Mouse (Mus musculus): ENCODE measurements around the gene Mvb12b.

The Mvb12b gene

DNA sequence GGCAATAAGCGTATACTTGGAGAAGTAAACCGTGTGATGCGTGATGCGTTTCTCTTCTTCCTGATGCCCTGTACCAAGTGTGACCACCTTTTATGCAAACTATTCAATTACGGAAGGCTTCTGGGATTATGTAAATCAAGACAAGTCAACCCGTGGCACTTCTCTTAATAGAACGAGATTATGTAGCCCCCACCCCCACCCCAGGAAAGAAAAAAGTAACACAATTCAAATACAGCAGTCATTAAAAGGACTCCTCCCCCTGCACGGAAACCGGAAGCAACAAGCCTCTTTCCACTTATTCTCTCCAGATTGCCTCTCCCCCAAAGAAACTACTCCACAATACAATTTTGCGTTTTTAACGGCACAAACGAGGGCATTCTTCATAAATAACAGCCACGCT, 99.6 kb downstream of the Mvb12b start:
- in situ Hi-C loops (cut with MseI, MboI): no loop called here

DNA sequence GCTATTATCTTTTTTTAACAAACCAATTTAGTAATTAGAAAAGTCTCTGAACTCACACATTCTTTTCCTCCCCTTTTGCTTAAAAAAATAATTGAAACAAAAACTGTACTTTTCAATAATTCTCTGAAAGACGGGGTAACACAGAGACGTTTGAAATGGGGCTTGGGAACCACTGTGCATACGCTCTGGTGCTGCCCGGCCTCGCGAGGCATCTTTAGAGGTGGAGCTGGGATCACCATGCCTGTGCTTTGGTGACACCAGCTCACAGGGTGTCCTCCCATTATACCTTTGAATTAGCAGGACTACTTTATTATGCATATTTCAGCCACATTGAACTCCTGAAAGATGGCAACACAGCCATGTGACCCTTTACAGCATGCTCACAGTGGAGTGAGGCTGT, 101.7 kb downstream of the Mvb12b start:
- in situ Hi-C loops (cut with MseI, MboI): no loop called here

DNA sequence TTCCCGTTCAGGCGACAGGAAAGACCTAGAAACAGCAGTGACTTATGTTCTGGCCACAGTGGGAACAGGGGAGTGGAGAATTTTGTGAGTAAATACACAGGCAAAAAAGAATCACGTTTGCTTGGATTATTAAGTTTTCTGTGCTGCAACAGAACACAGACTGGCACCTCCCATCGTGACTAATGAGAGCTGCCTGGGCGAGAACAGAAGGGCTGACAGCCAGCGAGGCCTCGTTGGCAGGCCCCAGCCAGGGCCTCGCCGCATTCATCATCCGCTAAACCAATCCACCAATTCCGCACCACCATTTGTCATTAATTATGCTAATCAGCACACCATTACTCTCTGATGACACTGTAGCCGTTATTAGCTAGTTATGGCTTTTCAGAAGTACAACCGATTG, 102.2 kb downstream of the Mvb12b start:
- in situ Hi-C loops (cut with MseI, MboI): no loop called here

DNA sequence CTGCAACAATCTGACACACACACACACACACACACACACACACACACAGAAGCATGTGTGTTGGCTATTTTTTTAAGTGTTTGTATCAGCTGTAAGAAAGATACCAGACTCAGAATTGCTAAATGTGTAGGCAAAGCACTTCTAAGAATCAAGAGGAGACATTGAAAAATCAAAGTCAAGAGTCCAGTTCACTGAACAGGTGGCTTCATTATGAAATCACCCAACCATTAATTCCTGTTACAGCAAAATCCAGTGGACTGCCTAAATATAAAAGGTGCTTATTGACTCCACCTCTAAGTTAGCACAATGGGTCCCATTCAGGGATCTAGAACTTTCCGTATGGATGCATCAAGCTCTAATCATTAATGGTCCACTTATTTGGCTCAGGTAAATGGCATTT, 103.0 kb downstream of the Mvb12b start:
- in situ Hi-C loops (cut with MseI, MboI): no loop called here

DNA sequence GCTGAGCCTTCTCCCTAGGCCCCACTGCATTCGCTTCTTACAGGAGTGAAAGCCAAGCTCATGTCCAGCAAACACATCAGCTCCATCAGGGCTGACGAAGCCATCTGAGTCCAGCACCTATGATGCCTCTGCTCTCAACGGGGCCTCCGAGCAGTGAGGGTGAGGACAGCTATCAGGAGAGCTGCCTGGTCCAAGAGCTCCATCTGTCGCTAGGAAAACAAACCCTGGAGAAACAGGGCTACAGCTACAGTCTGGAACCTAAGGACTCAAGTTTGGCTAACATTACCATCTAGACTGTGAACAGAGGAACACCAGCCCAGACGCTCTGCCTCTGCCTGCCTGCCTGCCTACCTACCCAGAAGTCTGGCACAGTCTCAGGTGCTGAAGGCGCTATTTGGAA, 104.3 kb downstream of the Mvb12b start:
- in situ Hi-C loops (cut with MseI, MboI): no loop called here

DNA sequence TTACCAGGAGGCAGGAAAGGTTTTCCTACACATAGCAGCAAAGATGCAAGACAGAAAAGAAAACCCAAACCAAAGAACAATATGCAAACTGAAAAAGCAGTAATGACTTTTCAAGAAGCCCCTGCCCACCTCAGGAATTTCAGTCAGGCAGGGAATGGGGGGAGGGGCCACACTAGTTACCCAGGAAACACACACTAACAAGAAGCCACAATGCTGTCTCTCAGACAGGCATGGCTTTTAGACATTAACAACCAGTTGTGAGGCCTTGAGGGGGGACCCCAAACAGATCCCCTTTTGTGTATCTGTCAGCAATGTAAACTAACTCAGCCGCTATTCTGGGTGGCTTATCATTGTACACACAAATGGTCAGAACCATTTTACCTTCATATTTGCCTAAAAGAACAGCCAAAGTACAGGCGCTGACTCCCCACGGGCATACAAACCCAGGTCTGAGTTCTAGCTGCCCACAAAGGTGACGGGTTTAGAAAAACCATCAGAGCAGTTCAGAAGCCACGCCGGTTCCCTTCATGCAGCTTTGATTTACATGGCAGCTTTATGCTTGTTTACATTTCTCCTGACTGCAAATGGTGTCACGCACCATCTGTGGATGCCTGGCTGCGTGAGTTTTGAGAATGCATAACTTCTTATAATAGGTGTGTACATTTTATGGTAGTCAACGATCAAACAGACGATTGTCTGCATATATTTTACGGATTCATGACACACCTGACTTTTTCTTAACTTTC, 105.9 kb downstream of the Mvb12b start:
- in situ Hi-C loops (cut with MseI, MboI): no loop called here

DNA sequence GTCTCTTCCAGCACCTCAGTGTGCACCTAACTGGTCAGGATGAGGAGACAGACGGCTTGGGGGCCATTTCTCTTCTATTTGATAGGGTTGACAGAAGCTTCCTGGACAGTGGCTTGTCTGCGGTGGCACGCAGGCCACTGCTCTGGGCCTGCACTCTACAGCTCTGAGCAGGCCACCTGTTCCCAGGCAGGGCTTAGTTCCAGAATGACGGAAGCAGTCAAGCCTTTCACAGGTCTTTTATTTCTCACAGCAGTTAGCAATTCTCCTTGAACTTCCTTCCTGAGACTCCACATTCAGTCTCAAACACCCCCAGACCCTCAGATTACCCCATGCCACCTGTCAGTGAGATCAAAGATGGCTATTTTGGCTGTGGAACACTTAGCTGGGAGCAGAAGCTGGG, 109.3 kb downstream of the Mvb12b start:
- in situ Hi-C loops (cut with MseI, MboI): no loop called here

- in situ Hi-C loops (cut with MseI, MboI): no loop called here
Measured at GRCm38 (mm10) chr2:33777051-33777450, 110.7 kb downstream of the Mvb12b start.

- in situ Hi-C loops (cut with MseI, MboI): no loop called here
Measured at GRCm38 (mm10) chr2:33774884-33775283, 112.9 kb downstream of the Mvb12b start.

DNA sequence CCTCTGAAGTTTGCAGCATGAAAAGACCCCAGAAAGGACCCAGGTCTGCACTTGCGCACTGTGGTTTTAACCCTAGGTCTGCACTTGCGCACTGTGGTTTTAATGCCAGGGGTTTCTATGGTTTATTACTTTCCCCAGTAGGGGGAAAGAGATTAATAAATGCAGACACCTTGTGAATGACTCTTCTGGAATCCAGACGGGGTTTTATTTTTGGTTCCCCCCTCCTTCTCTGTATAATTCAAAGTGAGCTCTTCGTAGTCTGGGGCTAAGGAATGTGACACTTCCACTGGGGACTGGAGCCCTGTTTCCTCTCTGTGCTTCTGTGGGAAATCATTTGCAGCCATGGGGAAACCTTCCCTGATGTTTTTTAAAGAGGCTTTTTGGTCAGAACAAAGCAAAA, 113.6 kb downstream of the Mvb12b start:
- in situ Hi-C loops (cut with MseI, MboI): no loop called here

- in situ Hi-C loops (cut with MseI, MboI): no loop called here
Measured at GRCm38 (mm10) chr2:33772439-33772838, 115.3 kb downstream of the Mvb12b start.

DNA sequence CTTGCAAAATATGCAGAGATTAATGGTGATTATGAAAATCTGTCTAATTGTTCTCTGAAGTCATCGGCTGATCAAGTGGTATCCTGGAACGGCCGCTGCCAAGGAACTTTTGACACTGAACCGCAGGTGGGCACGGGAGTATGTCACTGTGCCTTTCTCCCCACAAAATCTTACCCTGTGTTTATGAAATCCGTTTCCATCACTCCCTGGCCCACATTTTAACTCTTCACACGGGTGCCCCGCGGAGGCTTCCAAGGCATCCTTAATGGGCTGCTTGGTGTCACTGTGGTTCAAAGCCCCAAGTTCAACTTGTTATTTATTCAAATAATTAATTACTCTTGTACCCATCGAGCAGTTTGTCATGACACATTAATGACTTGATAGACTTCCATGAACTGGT, 116.4 kb downstream of the Mvb12b start:
- in situ Hi-C loops (cut with MseI, MboI): no loop called here

DNA sequence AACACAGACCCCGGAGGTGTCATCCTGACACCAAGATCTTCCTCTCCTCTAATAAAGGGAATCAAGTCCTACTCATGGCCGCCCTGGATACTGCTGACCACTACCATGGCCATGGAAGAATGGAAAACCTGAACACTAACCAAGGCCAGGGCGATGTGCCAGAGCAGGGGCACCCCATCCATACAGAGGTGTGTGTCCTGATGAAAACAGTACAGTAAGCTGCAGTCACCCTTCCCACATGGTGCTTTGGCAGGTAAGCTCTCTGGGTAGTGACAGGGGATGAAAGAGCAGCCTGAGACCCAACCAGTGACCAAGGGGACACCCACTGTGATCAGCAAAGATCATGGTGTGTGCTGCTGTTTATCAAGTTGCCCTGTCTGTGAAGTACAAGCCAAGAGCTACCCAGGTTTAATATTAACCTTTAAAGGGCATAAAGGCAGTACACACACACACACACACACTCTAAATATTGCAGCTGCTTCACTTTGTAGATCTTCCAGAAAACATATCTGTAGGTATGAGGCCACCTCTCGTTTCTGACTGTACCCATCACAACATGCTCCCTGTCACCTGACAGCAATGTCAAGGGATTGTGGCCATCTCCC, 117.1 kb downstream of the Mvb12b start:
- in situ Hi-C loops (cut with MseI, MboI): no loop called here

GRCm38 (mm10) chr2:33764476-33764875, 123.3 kb downstream of the Mvb12b start:
- in situ Hi-C loops (cut with MseI, MboI): no loop called here

DNA sequence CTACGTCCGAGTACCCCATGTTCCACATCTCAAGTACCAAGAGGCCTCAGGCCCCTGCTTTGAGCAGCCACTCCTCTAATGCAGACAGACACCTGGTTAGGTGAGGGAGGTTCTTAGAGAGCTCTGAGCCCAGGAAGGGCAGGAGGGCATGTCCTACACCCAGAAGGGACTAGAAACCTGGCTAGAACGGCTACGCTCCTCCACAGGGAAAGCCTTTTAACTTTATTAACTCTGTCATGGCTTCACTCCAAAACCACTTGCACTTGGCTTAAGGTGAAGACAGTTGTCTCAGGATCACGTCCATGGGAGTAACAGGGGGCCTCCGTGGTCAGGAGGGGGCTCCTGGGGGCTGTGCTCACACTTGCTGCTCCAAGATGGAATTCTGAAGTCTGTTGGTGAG, 125.5 kb downstream of the Mvb12b start:
- in situ Hi-C loops (cut with MseI, MboI): no loop called here

DNA sequence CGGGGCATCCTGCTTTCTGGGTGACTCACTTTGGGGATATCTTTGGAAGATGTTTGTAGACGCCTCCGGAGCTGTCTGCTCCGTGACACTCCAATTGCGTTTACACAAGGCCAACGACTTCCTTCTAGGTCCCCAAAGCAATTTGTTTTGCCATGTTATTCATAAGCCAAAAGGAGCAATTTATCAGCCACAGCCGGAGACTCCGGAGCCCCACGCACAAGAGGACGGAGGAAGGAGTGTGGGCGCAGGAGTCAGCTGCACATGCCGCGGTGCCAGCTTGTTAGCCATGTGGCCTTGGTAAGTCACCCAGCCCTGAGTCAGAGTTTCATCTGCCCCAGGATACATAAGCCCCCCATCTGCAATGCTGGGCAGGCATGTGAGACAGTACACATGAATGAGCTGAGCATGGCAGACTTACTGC, 127.2 kb downstream of the Mvb12b start:
- in situ Hi-C loops (cut with MseI, MboI): no loop called here

- in situ Hi-C loops (cut with MseI, MboI): no loop called here
Measured at GRCm38 (mm10) chr2:33759447-33759846, 128.3 kb downstream of the Mvb12b start.

- in situ Hi-C loops (cut with MseI, MboI): no loop called here
Measured at GRCm38 (mm10) chr2:33755633-33756020, 132.1 kb downstream of the Mvb12b start.

- in situ Hi-C loops (cut with MseI, MboI): no loop called here
Measured at GRCm38 (mm10) chr2:33754980-33755632, 132.6 kb downstream of the Mvb12b start.

DNA sequence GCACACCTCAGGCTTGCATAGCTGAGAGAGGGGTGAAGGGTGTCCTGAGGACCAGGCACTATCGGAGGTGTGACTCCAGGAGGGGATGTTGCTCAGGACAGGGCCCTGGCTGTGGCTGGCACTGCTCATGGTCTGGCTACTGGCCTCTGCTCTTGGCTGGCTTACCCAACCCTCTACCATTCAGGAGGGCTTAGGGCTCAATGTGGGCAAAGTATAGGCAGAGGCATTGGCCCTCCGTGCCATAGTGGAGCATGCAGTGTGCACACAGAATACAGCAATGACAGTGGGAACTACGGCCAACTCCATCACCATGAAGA, 133.5 kb downstream of the Mvb12b start:
- in situ Hi-C loops (cut with MseI, MboI): no loop called here

DNA sequence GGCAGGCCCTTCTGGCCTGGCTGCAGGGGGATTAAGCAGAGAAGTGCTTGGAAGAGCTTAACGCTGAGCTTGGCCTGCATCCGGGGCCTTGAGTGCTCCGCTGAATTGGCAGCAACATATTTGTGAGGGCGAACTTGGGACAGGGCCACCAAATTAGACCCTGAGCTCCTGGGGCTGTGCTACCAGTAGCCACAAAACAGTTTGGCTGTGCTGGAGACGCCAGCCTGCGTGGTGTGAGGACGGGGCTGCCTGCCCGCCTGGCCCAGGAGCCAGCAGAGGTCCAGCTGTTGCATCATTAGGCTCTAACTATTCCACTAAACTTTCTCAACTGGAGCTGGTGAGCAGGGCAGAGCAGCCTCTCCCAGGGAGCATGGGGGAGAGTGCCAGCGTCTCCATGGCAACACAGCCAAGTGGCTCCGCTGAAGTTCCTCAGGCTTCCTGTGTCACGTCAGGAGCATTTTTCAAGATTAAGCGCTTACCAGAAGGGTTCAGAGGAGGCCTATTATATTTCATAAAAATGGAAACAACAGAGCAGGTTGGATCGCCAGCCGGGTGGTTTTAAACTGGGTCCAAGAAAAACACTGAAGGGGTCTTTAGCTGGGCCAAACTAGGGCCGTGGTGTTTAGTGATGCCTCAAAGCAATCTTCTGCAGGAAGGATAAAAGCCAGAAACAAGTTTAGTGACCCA, 134.0 kb downstream of the Mvb12b start:
- in situ Hi-C loops (cut with MseI, MboI): no loop called here

DNA sequence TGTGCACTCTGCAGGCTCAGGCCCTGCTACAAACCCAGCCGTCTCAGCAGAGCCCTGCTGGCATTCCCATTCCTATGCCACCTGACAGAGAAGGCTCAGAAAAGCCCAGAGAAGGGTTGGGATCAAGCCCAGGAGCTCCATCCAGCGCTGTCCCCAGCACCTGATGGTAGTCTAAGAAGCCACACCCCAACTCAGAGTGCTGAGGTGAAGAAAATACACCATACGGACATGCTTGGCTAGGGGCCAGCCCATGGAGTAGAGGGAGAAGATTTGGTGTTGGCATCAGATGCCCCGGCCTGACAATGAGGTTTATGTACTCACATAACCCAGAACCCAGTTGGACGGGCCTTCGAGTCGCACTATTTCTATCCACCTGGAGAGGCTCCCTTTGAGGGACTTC, 137.1 kb downstream of the Mvb12b start:
- in situ Hi-C loops (cut with MseI, MboI): no loop called here

DNA sequence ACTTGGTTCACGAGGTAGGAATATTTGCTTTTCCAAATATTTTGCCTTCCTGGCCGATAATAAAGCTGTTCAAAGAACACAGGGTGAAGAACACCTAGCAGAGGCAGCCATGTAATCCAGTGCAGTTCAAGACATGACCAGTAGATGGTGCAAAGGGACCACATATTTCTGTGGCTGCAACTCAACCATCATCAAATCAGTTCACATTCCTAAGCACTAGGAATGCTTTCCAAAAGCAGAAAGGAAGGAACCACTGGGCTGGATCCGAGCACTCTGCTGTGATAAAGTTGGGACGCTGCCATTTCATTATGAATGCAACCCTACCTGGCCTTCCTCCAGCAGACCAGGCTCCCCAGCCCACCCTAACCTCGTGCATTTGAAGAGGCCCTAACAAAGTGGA, 141.3 kb downstream of the Mvb12b start:
- in situ Hi-C loops (cut with MseI, MboI): no loop called here

Measured in mouse trophoblast stem cell (cell line).